Mouse (Mus musculus): ENCODE measurements around the gene Snrnp70. TPM values are rescaled to one million over a fixed set of nuclear protein-coding genes. Genes with fewer than 3 reads are reported as not detected.

The Snrnp70 gene
- polyA plus RNA-seq (2012; rRNA removed): 720 and 793 TPM in 2 replicates

- peak; percentile 91 for TF ChIP-seq POLR2A (IDR thresholded peaks at IDR 0.05; ENCODE audit: extremely low read depth, insufficient read depth, low read length)
- no peak for TF ChIP-seq CTCF (IDR thresholded peaks at IDR 0.05; ENCODE audit: extremely low read depth, insufficient read depth, low read length)
- H3K27ac ChIP-seq (ENCODE audit: insufficient read depth, low read length): peak within 1 kb of the TSS; percentile 61; the same call in 1 of the 2 replicates
- H3K4me1 ChIP-seq (ENCODE audit: control insufficient read depth, insufficient read depth, low read length): peaks cover 6% of the 10 kb centered on the region
- H3K4me3 ChIP-seq (ENCODE audit: insufficient read depth, low read length): peak within 1 kb of the TSS; percentile 52
These were observed at the start of gene Snrnp70 for GRCm38 (mm10) chr7:45395578-45396336. Gene Snrnp70 (minus strand): TSS chr7:45395742.

- no peaks in the 10 kb centered on the region for H3K4me1 ChIP-seq (ENCODE audit: control insufficient read depth, insufficient read depth, low read length)
- H3K4me3 ChIP-seq (ENCODE audit: insufficient read depth, low read length): no peak overlapping the region
- no peak overlapping the region for H3K27ac ChIP-seq (ENCODE audit: insufficient read depth, low read length)
- TF ChIP-seq CTCF (IDR thresholded peaks at IDR 0.05; ENCODE audit: extremely low read depth, insufficient read depth, low read length): no peak
- TF ChIP-seq POLR2A (IDR thresholded peaks at IDR 0.05; ENCODE audit: extremely low read depth, insufficient read depth, low read length): no peak
These were observed 48.2 kb upstream of the Snrnp70 start for GRCm38 (mm10) chr7:45443526-45444420.

- TF ChIP-seq CTCF (IDR thresholded peaks at IDR 0.05; ENCODE audit: extremely low read depth, insufficient read depth, low read length): 0 out of 2 replicates have a peak, but pooled peaks have one; percentile 12
- TF ChIP-seq POLR2A (IDR thresholded peaks at IDR 0.05; ENCODE audit: extremely low read depth, insufficient read depth, low read length): peak; percentile 35; the same call in 1 of the 2 replicates
- Histone ChIP-seq H3K27ac (ENCODE audit: insufficient read depth, low read length) (no peak within 1 kb of the TSS), H3K4me1 (ENCODE audit: control insufficient read depth, insufficient read depth, low read length) (peaks cover 2% of the 10 kb centered on the region), H3K4me3 (ENCODE audit: insufficient read depth, low read length) (peak within 1 kb of the TSS; percentile 10; the same call in 1 of the 2 replicates)
These were observed 42.2 kb upstream of the Snrnp70 start, which contains the start of gene Ruvbl2 for GRCm38 (mm10) chr7:45437521-45438276. Gene Ruvbl2 (minus strand): TSS chr7:45438096.

GRCm38 (mm10) chr7:45437046-45437445, 41.5 kb upstream of the Snrnp70 start:
- Histone ChIP-seq H3K4me1 (ENCODE audit: control insufficient read depth, insufficient read depth, low read length) (peaks cover 2% of the 10 kb centered on the region), H3K27ac (ENCODE audit: insufficient read depth, low read length) (no peak overlapping the region), H3K4me3 (ENCODE audit: insufficient read depth, low read length) (no peak overlapping the region)
- no peak for TF ChIP-seq CTCF (IDR thresholded peaks at IDR 0.05; ENCODE audit: extremely low read depth, insufficient read depth, low read length)

GRCm38 (mm10) chr7:45436444-45436843, 40.9 kb upstream of the Snrnp70 start:
- TF ChIP-seq POLR2A (IDR thresholded peaks at IDR 0.05; ENCODE audit: extremely low read depth, insufficient read depth, low read length) (no peak), CTCF (IDR thresholded peaks at IDR 0.05; ENCODE audit: extremely low read depth, insufficient read depth, low read length) (no peak)
- H3K4me1 ChIP-seq (ENCODE audit: control insufficient read depth, insufficient read depth, low read length): peaks cover 2% of the 10 kb centered on the region

GRCm38 (mm10) chr7:45435038-45435437, 39.5 kb upstream of the Snrnp70 start:
- peaks cover 2% of the 10 kb centered on the region for H3K4me1 ChIP-seq (ENCODE audit: control insufficient read depth, insufficient read depth, low read length)
- no peak overlapping the region for H3K27ac ChIP-seq (ENCODE audit: insufficient read depth, low read length)
- peak overlapping the region; percentile 81 for H3K4me3 ChIP-seq (ENCODE audit: insufficient read depth, low read length)
- no peak for TF ChIP-seq POLR2A (IDR thresholded peaks at IDR 0.05; ENCODE audit: extremely low read depth, insufficient read depth, low read length)

More at GRCm38 (mm10) chr7:45436444-45436843, 40.9 kb upstream of the Snrnp70 start:
- H3K4me3 ChIP-seq (ENCODE audit: insufficient read depth, low read length): no peak overlapping the region
- H3K27ac ChIP-seq (ENCODE audit: insufficient read depth, low read length): no peak overlapping the region

GRCm38 (mm10) chr7:45434203-45435015, 38.9 kb upstream of the Snrnp70 start, which contains the start of gene Gys1:
Gene Gys1 (plus strand): TSS chr7:45434844.
- Histone ChIP-seq H3K4me3 (ENCODE audit: insufficient read depth, low read length) (peak within 1 kb of the TSS; percentile 81), H3K27ac (ENCODE audit: insufficient read depth, low read length) (no peak within 1 kb of the TSS), H3K4me1 (ENCODE audit: control insufficient read depth, insufficient read depth, low read length) (peaks cover 2% of the 10 kb centered on the region)
- peak; percentile 51; the same call in 1 of the 2 replicates for TF ChIP-seq POLR2A (IDR thresholded peaks at IDR 0.05; ENCODE audit: extremely low read depth, insufficient read depth, low read length)
- peak; percentile 74 for TF ChIP-seq CTCF (IDR thresholded peaks at IDR 0.05; ENCODE audit: extremely low read depth, insufficient read depth, low read length)

GRCm38 (mm10) chr7:45433835-45434202, 38.3 kb upstream of the Snrnp70 start:
- Histone ChIP-seq H3K27ac (ENCODE audit: insufficient read depth, low read length) (no peak overlapping the region), H3K4me1 (ENCODE audit: control insufficient read depth, insufficient read depth, low read length) (peaks cover 2% of the 10 kb centered on the region), H3K4me3 (ENCODE audit: insufficient read depth, low read length) (peak overlapping the region; percentile 81)
- no peak for TF ChIP-seq POLR2A (IDR thresholded peaks at IDR 0.05; ENCODE audit: extremely low read depth, insufficient read depth, low read length)
- TF ChIP-seq CTCF (IDR thresholded peaks at IDR 0.05; ENCODE audit: extremely low read depth, insufficient read depth, low read length): no peak

All from cortical plate, adult 2 months (tissue).